Mouse (Mus musculus) left cerebral cortex, postnatal 10 days (tissue): ENCODE data around the gene Spata9. TPM values are rescaled to one million over a fixed set of nuclear protein-coding genes. Genes with fewer than 3 reads are reported as not detected.
"Not testable (repeated sequence)": the region's sequence is repeated elsewhere in the genome, so short reads cannot be mapped to it uniquely, and the experiment has no call there.

Experiments used
- DNase-seq, 2 experiments: peaks; one replicate each; pipeline ENCODE4 v3.0.0; 2021 to 2022; ENCODE audit warnings: low spot score in 2 of 2, mixed read lengths in 1 of 2; ENCODE audit errors: extremely low spot score in 1 of 2
- intact Hi-C: fragments of 180-260 bp; cut with DNase I; formaldehyde crosslinking; loops from one replicate; pipeline ENCODE4 v1.15.1; 2025
- total RNA-seq, 2 experiments: library from RNA; stranded (reverse); gene quantifications; 2 replicates each; pipeline ENCODE4 v1.2.3; 2021

Spata9 gene
- total RNA-seq: under 1 TPM in 1 of 2 experiments, not detected in 1; 0.47 TPM

DNA sequence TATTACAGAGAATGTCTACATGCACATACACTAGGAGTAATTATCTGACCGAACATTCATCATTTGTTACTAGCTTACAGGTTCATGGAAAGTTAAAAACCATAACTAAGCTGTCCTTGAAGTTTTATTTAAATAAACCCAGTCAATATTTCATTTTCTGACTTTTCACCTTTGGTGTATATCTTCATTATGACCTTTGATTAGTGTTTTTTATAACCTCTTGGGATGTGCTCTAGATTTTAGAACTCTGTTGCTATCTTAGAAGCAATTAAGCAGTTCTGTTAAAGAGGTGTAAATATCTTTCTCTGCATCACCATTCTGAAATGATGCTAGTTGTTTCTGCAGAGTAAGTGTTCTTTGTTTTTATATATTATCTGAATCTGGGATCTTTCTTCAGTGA, at the start of gene Spata9:
Spata9 (plus strand) TSS at position 301 of the 400 bp plus-strand sequence.
- intact Hi-C loops: no loop called here
- DNase-seq: no peak

DNA sequence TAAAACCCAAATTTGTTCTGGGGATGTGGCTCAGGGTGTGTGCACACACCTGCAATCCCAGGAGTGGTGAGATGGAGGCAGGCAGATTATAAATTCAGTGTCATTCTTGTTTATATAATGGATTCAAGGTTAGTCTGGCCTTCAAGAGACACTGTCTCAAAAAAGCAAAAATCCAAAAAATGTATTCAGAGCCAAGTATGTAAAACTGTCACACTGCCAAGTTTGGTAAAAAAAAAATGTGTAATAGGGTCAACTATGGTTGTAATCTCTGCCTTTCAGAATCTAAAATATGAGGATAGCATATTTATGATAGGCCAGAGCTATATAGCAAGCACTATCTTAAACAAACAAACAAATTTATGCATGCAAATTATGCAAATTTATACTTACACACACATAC, 39.0 kb upstream of the Spata9 start:
- intact Hi-C loops: no loop called here
- DNase-seq: no peak

DNA sequence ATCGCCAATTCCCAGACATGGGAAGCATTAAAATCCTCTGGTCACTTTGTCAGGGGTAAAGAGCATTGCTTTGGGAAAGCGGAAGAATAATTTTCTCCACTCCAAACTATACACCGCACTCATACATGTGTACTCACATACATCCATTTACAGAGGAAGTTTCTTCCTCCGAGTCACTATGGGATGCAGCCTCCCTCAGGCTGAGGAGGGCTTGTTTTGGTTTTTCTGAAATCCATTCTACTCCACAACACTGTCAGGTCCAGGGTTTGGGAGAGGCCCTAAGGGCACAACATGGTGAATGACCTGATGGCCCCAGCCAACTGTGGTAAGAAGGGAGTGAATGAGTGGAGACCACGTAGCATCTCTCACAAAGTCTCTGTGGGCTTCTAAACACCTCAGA, 37.9 kb upstream of the Spata9 start:
- DNase-seq, intact Hi-C loops: not testable (repeated sequence)

DNA sequence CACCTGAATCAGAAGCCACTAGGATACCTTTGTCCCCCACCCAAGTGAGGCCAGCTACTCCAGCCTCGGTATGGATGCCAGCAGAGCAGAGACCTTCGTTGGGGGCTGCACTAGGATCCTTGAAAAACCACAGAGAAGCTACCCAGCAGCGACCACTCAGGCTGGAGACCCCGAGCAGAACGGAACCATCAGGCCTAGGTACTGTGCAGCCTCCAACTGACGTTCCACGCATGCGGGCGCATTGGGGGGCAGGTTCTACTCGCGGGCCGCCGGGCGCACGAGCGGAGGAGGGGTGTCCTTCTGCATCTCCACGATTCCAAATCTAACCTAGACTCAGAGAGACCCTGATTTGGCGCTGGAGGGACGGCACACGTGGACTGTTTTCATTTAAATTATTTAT, 36.9 kb upstream of the Spata9 start:
- intact Hi-C loops: no loop called here
- no peak for DNase-seq

DNA sequence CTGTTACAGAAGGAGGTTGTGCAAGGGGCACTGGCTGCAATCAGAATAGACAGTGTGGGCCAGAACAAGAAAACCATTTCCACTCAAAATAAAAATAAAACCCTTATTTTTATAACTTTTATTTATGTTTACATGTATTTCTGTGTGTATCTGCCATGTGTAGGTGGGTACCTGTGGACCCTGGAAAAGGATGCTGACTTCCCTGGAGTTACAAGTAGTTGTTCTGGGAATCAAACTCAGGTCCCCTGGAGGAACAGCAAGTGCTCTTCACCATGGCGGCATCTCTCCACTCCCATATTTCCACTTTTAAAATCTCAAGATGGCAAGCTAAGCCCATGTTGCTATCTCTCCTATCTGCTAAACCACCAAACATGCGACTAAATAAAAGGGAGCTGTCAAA, 36.3 kb upstream of the Spata9 start:
- intact Hi-C loops: no loop called here
- no peak for DNase-seq

DNA sequence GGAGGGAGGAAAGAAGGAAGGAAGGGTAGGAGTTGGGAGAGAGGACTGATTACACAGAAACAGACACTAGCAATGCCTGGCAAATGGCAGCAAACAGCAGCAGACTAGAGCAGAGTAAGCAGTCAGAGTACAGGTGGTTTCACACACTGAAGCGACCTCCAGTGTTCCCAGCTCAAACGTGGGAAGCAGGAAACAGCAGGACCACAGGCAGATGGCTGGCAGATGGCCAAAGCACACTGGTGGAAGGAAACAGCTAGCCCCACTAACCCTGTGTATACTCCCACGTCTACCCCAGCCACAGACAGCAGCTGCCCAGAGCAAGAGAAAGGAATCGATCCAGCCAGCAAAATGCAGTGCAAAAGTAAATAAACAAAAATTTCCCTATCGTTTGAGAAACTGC, 35.9 kb upstream of the Spata9 start:
- DNase-seq: peak; percentile 38 to 90
- intact Hi-C loops: no loop called here

DNA sequence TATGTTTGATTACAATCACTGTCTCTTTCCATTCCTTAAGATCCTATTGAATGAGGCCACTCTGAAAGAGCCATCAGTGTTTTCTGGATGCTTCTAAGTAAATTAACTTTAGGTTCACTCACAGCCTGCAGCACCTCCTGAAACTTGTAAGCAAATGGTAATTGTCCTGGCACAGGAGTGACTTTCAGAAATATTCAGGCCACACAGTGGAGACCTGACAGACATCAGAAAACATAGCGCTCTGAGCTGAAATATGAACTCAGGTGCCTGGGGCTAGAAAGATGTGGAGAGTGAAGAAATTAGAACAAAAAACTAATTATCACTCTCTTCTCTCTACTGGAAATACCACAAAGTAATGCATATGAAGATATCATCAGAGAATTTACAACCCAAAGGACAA, 33.7 kb upstream of the Spata9 start:
- intact Hi-C loops: no loop called here
- DNase-seq: no peak

DNA sequence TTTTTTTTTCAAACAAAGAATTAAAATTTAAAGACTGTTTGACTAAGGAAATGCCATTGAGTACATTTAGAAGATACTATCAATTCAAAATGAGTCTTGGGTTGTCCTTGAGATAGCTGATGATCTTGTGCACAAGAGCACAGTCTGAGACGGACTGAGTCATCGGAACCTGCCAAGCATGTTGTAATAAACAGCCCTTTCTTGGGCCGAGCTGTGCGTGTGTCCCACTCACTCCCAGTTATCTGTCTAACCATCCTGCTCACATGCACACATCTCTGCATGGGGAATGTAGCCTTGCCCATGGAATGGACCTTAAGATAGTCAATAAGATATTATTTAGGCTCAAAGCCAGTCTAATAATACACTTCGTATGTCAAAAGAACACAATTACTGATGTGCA, 28.1 kb upstream of the Spata9 start:
- intact Hi-C loops: no loop called here
- DNase-seq: no peak

DNA sequence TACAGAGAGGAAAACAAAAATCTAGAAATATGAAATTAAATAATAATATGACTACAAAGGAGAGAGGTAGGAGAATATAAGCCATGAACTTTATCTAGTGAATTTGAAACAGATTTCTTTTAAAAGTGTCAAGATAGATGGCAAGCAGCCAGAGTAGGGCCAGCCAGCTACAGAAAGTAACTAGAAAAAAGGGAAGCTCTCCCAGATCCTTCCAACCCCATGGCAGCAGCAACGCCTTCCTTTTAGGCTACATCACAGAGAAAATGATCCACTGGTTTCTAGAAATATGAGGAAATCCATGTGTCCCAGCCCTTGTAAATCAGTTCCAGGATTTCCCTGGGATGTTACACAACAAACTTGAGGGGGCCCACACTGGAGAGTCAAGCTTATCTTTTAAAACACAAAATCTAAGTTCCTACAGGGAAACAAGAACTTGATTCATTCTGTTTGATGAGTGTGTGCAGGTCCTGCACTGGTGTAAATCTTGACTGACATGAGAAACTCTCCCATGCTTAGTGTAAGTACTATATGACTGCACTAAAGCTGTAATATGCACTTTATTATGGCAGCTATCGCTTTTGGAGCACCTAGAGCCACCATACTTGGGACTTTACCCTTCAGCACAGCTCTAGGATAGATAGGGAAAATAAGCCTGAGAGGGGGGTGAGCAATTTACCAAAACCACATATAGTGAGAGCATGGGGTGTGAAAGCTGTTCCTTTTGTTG, 26.0 kb upstream of the Spata9 start:
- DNase-seq: no peak
- intact Hi-C loops: loop anchor here (5.0 kb wide), 1 partner anchor 76 kb away; the partner anchor contains the start of gene Rfesd

DNA sequence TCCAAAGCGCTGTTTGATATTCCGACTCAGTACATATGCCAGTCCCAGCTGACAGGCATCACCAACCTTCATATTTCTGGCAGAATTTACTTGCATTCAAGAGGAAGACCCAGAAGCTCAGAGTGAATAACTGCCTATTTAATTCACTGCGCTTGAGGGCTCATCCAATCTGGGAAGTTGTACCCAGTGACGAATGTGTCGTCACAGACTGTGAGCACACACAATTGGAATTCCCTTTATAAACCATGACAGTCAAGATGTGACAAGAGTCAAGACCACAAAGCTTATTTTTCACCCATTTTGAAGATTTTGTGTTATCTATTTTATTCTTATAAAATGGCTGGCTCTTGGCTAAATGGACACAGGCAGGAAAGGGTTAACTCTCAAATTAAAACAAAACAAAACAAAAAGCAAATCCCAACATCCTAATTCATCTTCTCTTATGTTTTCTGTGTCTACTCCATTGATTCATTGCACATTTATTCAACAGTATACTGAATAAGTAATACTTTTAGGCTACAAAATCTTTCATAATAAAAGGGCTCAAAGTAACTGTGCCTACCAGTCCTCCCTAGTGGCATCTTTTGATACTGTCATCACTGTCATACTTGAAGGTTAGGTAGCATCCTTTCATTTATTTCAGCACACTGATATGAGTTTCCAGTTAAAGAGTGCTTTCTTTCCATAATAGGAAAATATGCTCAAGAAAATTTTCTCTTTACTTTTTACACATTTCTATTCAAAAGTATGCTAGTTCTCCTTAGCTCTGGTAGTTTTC, 25.2 kb upstream of the Spata9 start:
- no peak for DNase-seq

DNA sequence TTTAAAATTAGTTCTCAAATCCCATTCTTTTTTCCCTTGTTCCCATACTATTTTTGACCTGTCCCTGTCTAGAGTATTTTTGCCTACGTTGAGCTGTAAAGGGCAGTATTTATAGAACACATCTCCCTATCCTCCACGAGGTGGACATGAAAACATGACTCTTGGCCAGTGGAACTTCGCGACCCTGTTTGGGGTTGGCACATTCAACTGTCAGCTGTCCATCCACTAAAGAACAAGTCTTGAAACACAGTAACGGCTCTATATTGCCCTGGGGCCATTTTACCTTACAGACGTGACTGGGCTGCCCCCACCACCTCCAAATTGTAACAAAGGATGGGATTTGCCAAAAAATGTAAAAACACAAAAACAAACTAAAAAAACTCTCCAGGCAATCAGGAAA, 24.2 kb upstream of the Spata9 start:
- intact Hi-C loops: loop anchor here (5.0 kb wide), 1 partner anchor 75 kb away; the partner anchor contains the start of gene Rfesd

More for the DNA sequence above, 25.2 kb upstream of the Spata9 start:
- intact Hi-C loops: loop anchor here (5.0 kb wide), 1 partner anchor 76 kb away; the partner anchor contains the start of gene Rfesd

DNA sequence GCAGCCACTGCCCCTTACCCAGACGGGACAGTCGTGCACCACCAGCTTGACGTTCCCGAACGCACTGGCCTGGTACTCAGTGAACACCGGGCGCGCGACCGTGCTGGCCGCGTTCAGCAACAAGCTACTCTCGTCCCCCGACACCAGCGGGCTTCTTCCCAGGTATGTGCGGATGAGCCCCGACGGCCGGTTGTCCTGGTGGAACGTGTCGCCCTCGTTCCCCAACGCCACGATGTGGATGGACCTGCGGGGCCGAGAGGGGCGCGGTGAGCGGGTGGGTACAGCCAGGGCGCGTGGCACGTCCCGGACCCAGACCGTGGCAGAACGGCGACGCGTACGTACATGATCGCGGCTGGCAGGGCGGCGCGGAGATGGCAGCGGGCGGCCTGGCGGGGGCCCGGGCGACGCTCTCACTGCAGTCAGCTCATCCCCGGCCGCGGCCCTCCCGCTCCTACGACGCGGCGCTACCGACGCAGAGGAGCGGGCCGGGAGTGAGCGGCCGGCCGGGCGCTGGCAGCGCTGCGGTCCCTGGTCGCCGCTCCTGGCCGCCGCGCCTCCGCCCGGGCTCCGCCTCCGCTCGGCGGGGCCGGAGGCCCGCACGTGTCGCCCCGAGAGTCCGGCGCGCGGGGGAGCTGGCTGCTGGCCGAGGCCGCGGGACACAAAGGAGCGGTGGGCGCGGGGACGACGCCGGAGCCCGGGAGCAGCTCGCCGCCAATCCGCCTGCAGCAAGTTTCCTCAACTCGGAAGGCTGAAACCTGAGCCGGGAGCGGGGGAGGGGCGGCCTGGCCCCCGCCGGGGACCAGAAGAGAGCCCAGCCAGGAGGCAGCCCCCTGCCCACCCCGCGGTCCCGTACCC, 23.5 kb upstream of the Spata9 start, which contains the start of gene Rhobtb3:
Rhobtb3 (minus strand) TSS at position 737 of the 855 bp plus-strand sequence.
- DNase-seq: peak; percentile 51 to 88
- intact Hi-C loops: loop anchor here (5.0 kb wide), 1 partner anchor 74 kb away; the partner anchor contains the start of gene Rfesd

More for the DNA sequence above, 24.2 kb upstream of the Spata9 start:
- DNase-seq: no peak

DNA sequence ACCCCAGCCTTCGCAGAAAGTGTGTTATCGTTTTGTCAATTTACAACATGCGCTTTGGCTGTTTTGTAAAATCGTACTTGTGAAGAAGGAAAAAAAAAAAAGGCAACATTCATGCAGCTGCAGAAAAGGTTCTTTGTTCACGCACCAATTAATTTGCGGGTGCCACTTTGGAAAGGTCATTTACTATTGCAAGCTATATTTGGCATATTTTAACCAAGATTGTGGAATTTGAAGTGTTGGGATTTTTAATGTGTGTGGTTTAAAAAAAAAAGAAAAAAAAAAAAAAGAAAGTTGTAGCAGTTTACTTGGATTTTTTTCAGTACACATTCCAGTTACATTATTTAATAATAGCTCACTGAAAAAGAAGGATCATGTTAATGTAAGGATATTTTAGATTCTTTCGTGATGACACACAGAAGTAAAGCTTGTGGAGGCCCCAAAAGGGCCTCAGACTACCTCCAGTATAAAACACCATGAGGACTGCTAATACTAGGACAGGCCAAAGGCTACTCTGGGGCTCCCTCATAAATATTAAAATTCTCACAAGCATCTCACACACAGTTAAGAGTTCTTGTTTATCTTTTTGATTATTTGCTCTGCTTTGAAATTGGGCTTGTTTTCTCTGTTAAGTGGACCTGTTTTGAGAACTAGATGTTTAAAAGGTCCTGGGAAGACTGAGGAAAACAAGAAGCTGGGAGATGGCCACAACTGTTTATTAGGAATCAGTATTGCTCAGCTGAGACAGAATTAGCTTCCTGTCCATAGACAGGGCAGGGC, 22.7 kb upstream of the Spata9 start:
- DNase-seq: no peak
- intact Hi-C loops: loop anchor here (5.0 kb wide), 1 partner anchor 73 kb away; the partner anchor contains the start of gene Rfesd

DNA sequence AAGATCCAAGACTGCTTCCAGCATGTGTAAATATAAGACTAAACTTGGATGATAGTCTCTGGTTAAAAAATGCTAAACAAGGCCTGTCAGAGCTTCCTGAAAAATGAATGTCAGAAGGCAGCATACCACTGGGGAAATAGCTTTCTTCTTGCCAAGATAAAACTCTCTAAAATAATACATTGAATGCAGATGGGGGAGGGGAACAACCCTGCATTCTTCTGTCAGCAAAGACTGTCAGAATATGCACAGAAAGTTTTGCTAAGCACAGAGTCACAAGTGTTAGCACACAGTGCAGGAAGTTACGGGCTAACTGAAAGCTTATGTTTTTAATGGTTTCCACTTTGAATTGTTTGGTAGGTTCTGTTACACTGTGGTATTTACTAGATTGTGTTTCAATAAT, 16.7 kb upstream of the Spata9 start:
- intact Hi-C loops: no loop called here
- no peak for DNase-seq

DNA sequence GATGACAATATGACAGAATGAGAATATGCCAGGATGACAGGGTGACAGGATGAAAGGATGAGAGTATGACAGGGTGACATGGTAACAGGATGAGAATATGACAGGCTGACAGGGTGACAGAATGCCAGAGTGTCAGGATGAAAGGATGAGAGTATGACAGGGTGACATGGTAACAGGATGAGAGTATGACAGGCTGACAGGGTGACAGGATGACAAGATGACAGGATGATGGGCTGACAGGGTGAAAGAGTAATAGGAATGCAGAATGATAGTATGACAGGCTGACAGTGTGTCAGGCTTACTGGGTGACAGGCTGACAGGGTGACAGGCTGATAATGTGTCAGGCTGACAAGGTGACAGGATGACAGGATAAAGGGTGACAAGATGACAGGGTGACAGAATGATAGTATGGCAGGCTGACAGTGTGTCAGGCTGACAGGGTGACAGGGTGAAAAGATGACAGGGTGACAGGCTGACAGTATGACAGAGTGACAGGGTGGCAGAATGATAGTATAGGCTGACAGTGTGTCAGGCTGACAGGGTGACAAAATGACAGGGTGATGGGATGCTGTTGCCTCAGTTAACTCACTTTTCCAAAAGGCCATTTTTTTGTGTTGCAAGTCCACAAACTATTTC, 11.5 kb upstream of the Spata9 start:
- intact Hi-C loops: no loop called here
- DNase-seq: no peak

DNA sequence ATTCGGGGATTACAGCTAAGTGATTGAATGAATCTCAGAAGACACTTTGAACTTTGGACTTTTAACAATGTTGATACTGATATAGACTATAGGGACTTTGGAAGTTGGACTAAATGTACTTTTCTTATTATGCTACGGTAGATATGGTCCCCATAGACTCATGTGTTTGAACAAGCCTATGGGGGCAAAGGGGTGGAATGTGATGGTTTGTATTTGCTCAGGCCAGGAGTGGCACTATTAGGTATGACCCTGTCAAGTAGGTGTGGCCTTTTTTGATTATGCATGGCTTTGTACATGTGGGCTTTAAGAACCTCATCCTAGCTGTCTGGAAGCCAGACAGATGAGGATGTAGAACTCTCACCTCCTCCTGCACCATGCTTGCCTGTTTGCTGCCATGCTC, 7.5 kb downstream of the Spata9 start:
- DNase-seq: no peak
- intact Hi-C loops: no loop called here

DNA sequence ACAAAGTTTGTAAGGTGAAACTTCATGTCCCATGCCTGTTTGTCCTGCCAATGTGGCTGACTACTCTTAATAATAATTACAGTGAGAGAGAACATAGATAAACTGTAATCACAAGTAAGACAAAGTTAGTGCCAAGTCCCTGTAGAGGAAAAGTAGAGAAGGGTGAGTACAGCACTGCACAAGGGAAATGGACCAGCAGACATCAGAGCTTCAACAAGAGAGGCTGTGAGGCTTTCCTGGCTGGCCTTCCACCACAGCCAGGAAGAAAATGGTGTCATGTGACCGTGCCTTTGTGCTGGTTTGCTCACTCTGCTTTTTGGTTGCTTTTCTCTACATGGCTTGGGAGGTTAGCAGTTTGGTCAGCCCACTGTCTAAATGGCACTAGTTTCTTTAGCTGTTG, 8.7 kb downstream of the Spata9 start:
- no peak for DNase-seq
- intact Hi-C loops: no loop called here

DNA sequence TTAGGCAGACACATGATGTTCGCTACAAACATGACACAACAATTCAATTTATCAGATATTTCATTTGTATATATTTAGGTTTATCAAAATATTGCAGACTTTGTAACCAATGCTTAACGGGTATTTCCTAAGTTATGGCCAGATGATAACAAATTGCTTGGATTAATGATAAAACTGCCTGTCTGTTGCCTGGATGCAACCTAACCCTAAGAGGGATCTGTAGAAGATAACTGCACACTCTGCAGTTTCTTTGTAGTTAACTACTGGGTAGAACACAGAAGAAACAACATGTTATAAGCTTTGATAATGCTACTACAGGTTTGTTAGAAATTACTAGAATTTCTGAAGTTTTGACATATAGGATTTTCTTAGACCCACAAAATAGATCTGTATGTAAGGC, 9.3 kb downstream of the Spata9 start:
- intact Hi-C loops: no loop called here
- DNase-seq: no peak
